Mouse (Mus musculus): ENCODE results near the gene Arfgap1. TPM values are rescaled to one million over a fixed set of nuclear protein-coding genes. Genes with fewer than 3 reads are reported as not detected.

The Arfgap1 gene
- polyA plus RNA-seq, 1 experiment: 47.9 TPM

DNA sequence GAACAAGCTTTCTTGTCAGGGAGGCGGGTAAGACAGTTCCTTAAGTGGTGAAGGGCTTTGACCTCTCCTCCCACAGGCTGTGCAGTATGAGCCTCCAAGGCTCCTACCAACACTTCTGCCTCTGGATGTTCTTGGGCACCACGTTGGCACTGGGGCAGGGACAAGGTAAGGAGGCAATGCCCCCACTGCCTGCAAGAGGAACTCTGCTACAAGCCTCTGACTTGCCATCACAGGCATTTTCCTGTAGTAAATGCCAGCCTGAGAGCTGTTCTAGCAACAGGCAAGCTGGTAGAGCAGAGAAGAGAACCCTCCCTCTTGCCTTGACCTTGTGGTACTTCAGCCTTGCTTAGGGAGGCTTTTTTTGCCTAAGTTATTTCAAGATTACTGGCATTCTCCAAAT is 19.4 kb downstream of the Arfgap1 start, which contains the start of gene Col20a1:
Gene Col20a1 (plus strand): TSS at position 87 of the 400 bp plus-strand sequence.
- no peak for TF ChIP-seq POLR2A (IDR thresholded peaks at IDR 0.05; ENCODE audit: low read depth, low read length)
- TF ChIP-seq CTCF (IDR thresholded peaks at IDR 0.05; ENCODE audit: extremely low read depth, insufficient read length, insufficient replicate concordance, low read depth, low read length): no peak
- Histone ChIP-seq H3K27me3 (ENCODE audit: control insufficient read depth, insufficient read depth, low read length) (no peaks in the 10 kb centered on the region), H3K36me3 (ENCODE audit: control insufficient read depth, insufficient read depth, low read length) (peaks cover 11% of the 10 kb centered on the region), H3K27ac (ENCODE audit: insufficient read depth, low read depth, low read length) (no peak within 1 kb of the TSS), H3K4me3 (ENCODE audit: low read depth, low read length) (no peak within 1 kb of the TSS), H3K4me1 (ENCODE audit: control insufficient read depth, insufficient read depth, insufficient read length, low read length) (no peaks in the 10 kb centered on the region)
- WGBS: 50% methylated on average over 2 of the region's 2 CpGs

DNA sequence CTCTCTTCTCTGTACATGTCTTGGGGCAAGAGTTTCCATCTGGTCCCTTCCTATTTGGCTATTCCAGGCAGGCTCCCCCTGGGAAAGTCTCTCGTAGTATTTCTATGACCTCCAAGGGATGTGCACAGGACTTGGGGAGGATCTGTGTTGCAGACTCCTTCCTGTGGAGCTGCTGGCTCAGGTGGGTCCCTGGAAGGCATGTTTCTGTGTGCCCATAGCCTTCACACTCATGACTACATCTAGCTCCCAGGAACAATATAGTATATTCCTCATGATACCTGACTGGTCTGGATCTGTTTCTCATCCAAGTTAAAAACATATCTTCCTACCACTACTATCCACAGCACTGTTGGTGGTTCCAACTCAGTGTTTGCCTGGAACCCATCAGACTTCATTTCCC is 20.0 kb downstream of the Arfgap1 start:
- Histone ChIP-seq H3K4me3 (ENCODE audit: low read depth, low read length) (no peak overlapping the region), H3K4me1 (ENCODE audit: control insufficient read depth, insufficient read depth, insufficient read length, low read length) (no peaks in the 10 kb centered on the region), H3K27ac (ENCODE audit: insufficient read depth, low read depth, low read length) (no peak overlapping the region), H3K36me3 (ENCODE audit: control insufficient read depth, insufficient read depth, low read length) (peaks cover 5% of the 10 kb centered on the region), H3K27me3 (ENCODE audit: control insufficient read depth, insufficient read depth, low read length) (no peaks in the 10 kb centered on the region)
- TF ChIP-seq POLR2A (IDR thresholded peaks at IDR 0.05; ENCODE audit: low read depth, low read length) (no peak), CTCF (IDR thresholded peaks at IDR 0.05; ENCODE audit: extremely low read depth, insufficient read length, insufficient replicate concordance, low read depth, low read length) (no peak)
- 50% methylated on average over 1 of the region's 1 CpGs for WGBS

DNA sequence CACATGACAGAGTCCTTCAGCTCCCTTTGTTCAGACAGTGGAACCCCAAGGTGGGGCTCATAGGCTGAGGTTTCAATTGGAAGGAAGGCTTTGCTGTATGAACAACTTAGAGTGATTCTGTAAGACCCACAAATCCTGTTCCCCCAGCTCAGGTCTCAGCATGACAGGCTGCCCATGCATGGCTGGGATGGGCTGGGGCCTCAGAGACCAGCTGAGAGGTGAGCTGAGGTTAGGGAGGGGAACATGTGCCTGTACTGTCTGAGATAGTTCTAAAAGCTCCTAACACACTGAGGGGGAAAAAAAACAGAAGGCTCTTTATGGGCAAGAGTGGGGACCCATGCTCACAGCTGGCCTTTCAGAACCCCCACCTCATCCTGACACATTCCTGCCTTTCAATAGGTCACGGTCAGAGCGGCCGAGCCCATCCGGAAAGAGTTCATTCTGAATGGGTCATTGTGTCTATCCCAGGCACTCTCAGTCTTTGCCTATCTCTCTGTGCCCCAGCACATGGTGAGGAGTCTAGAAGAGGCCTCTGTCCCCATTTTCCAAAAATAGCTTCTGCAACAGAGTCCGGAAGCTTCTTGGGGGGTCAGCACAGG is 20.5 kb downstream of the Arfgap1 start:
- Histone ChIP-seq H3K27ac (ENCODE audit: insufficient read depth, low read depth, low read length) (no peak overlapping the region), H3K27me3 (ENCODE audit: control insufficient read depth, insufficient read depth, low read length) (no peaks in the 10 kb centered on the region), H3K4me3 (ENCODE audit: low read depth, low read length) (no peak overlapping the region), H3K4me1 (ENCODE audit: control insufficient read depth, insufficient read depth, insufficient read length, low read length) (no peaks in the 10 kb centered on the region), H3K36me3 (ENCODE audit: control insufficient read depth, insufficient read depth, low read length) (peaks cover 1% of the 10 kb centered on the region; the same call in 1 of the 2 replicates)
- 80% methylated on average over 5 of the region's 5 CpGs for WGBS
- TF ChIP-seq POLR2A (IDR thresholded peaks at IDR 0.05; ENCODE audit: low read depth, low read length): no peak
- TF ChIP-seq CTCF (IDR thresholded peaks at IDR 0.05; ENCODE audit: extremely low read depth, insufficient read length, insufficient replicate concordance, low read depth, low read length): no peak

DNA sequence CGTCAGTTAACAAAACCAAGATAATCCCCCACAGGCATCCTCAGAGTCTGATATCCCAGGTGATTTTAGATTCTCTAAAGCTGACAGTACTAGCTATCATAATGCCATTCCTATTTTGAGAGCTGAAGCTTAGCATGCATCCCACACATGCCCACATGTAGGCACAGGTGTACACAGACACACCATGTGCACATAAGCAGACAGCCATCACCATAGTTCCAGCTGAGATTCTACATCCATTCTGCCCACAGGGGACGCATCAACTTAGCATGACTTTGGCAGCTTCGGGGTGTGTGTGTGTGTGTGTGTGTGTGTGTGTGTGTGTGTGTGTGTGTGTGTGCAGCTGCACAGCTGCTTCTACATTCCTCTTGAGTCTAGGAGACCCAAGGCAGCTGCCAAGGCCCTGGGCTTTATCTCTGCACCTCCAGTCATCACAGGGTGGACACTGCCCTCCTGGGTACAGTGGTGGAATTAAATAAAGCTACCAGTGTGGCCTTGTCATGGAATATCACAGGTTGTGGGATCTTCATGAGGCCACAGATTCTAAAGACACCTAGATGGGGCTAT is 21.4 kb downstream of the Arfgap1 start:
- Histone ChIP-seq H3K4me1 (ENCODE audit: control insufficient read depth, insufficient read depth, insufficient read length, low read length) (no peaks in the 10 kb centered on the region), H3K4me3 (ENCODE audit: low read depth, low read length) (no peak overlapping the region), H3K27ac (ENCODE audit: insufficient read depth, low read depth, low read length) (no peak overlapping the region), H3K27me3 (ENCODE audit: control insufficient read depth, insufficient read depth, low read length) (no peaks in the 10 kb centered on the region), H3K36me3 (ENCODE audit: control insufficient read depth, insufficient read depth, low read length) (no peaks in the 10 kb centered on the region)
- TF ChIP-seq CTCF (IDR thresholded peaks at IDR 0.05; ENCODE audit: extremely low read depth, insufficient read length, insufficient replicate concordance, low read depth, low read length): no peak
- no peak for TF ChIP-seq POLR2A (IDR thresholded peaks at IDR 0.05; ENCODE audit: low read depth, low read length)
- WGBS: 55% methylated on average over 3 of the region's 3 CpGs

DNA sequence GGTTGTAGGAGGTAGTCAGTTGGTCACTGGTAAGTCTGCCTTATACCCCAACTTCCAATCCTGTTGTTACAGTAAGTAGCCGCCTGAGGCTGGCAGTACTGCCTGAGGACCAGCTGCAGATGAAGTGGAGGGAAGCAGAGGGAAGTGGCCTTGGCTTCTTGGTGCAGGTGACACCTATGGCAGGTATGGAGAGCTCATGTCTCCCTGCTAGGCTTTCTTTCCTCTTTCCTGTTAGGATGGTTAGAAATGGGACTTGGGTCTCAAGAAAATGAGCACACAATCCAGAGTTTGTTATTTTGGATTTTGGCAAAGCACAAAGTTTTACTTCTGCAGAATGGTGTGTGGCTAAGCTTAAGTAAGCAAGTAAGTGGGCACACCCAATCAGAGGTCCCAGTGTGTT is 21.9 kb downstream of the Arfgap1 start:
- Histone ChIP-seq H3K36me3 (ENCODE audit: control insufficient read depth, insufficient read depth, low read length) (no peaks in the 10 kb centered on the region), H3K4me3 (ENCODE audit: low read depth, low read length) (no peak overlapping the region), H3K27me3 (ENCODE audit: control insufficient read depth, insufficient read depth, low read length) (no peaks in the 10 kb centered on the region), H3K27ac (ENCODE audit: insufficient read depth, low read depth, low read length) (no peak overlapping the region), H3K4me1 (ENCODE audit: control insufficient read depth, insufficient read depth, insufficient read length, low read length) (no peaks in the 10 kb centered on the region)
- 68% methylated on average over 1 of the region's 1 CpGs for whole genome bisulfite sequencing
- no peak for TF ChIP-seq POLR2A (IDR thresholded peaks at IDR 0.05; ENCODE audit: low read depth, low read length)
- TF ChIP-seq CTCF (IDR thresholded peaks at IDR 0.05; ENCODE audit: extremely low read depth, insufficient read length, insufficient replicate concordance, low read depth, low read length): no peak

DNA sequence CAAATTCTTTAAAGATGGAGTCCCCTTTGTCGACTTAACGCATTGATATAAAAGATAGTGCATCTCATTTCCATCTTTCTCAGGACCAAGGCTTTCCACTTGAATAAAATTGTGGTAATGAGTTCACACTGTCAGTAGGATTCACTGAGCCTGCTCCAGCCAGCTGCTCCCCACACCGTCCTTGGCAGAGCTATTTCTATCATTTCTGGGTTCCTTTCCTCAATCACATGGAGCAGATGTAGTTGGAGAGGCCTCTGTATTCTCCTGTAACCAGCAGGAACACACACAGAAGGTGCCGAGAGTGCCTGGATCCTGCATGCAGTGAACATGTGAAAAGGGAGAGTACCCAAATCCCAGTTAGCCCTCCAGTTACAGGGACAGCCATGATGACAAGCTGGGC is 23.3 kb downstream of the Arfgap1 start:
- H3K4me3 ChIP-seq (ENCODE audit: low read depth, low read length): no peak overlapping the region
- no peak for TF ChIP-seq POLR2A (IDR thresholded peaks at IDR 0.05; ENCODE audit: low read depth, low read length)
- no peak for TF ChIP-seq CTCF (IDR thresholded peaks at IDR 0.05; ENCODE audit: extremely low read depth, insufficient read length, insufficient replicate concordance, low read depth, low read length)
- WGBS: 69% methylated on average over 4 of the region's 4 CpGs
- no peaks in the 10 kb centered on the region for H3K4me1 ChIP-seq (ENCODE audit: control insufficient read depth, insufficient read depth, insufficient read length, low read length)
- no peak overlapping the region for H3K27ac ChIP-seq (ENCODE audit: insufficient read depth, low read depth, low read length)
- H3K36me3 ChIP-seq (ENCODE audit: control insufficient read depth, insufficient read depth, low read length): no peaks in the 10 kb centered on the region
- no peaks in the 10 kb centered on the region for H3K27me3 ChIP-seq (ENCODE audit: control insufficient read depth, insufficient read depth, low read length)

DNA sequence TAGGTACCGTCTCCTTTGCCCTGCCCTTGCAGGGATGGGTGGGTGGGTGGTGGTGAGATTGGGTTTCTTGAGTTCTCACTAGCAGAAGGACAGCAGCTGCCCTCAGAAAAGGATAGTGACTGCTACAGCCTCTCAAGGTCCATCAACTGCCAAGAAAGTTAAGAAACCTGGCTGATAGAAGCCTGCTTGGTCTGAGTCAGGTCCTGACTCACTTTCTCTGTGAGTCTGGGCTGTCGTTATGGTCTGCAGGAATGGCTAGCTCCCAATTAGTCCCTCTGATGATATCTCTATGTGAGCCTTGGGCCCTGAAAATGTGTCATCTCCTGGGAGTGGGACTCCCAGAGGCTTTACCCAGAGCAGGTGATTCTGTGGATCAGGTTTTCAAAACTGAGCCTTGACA is 27.3 kb downstream of the Arfgap1 start:
- 64% methylated on average over 2 of the region's 2 CpGs for WGBS
- Histone ChIP-seq H3K27me3 (ENCODE audit: control insufficient read depth, insufficient read depth, low read length) (no peaks in the 10 kb centered on the region), H3K4me3 (ENCODE audit: low read depth, low read length) (no peak overlapping the region)

More for the DNA sequence above, 27.3 kb downstream of the Arfgap1 start:
- H3K27ac ChIP-seq (ENCODE audit: insufficient read depth, low read depth, low read length): no peak overlapping the region
- TF ChIP-seq POLR2A (IDR thresholded peaks at IDR 0.05; ENCODE audit: low read depth, low read length): no peak
- TF ChIP-seq CTCF (IDR thresholded peaks at IDR 0.05; ENCODE audit: extremely low read depth, insufficient read length, insufficient replicate concordance, low read depth, low read length): no peak
- no peaks in the 10 kb centered on the region for H3K36me3 ChIP-seq (ENCODE audit: control insufficient read depth, insufficient read depth, low read length)
- no peaks in the 10 kb centered on the region for H3K4me1 ChIP-seq (ENCODE audit: control insufficient read depth, insufficient read depth, insufficient read length, low read length)

Data from small intestine, adult 2 months (tissue).